Mouse (Mus musculus) frontal cortex, postnatal 14 days (tissue): ENCODE results near the gene Bag6.

Source experiments
- DNase-seq, 2 experiments: peaks; one replicate each; pipeline ENCODE4 v3.0.0; 2022; ENCODE audit warnings: low spot score in 2 of 2

Bag6 gene

DNA sequence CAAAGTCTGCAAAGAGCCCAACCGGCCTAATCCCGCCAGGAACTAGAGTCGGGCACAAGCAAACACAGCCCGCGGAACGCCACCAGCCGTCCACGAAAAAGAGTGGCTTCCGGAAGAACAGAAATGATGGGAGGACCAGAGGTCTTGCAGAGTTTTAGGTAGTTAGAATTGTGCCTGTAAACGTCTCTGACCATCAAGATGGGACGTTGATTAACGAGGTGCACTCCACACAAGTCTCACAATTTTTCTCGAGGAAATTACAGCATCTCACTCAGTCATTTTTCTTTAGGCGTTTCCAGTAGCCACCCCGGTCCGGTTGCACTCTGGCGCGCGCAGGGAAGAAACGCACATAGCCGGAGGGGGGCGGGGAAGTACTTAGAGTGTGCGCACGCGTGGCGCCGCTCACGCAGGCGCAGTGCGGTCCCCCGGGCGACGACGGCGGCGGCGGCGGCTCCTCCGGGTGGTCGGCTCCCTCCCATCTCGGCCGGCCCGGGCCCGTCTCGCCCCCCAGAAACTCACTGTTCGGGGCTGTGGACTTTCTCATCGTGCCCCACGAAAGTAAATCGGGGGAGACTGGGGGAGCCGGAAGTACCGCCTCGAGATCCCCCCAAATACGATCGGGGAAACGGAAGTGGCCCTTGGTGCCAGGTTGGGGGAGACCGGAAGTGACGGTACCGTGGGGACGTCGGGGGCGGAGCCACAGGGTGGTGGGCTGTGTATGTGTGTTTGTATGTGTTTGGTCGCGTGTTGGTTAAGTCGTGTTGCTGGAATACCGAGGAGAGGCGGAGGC is at the start of gene Bag6:
TSS of gene Bag6 (plus strand) at position 378 of the 790 bp plus-strand sequence.
- peak; percentile 90 to 92 for DNase-seq

DNA sequence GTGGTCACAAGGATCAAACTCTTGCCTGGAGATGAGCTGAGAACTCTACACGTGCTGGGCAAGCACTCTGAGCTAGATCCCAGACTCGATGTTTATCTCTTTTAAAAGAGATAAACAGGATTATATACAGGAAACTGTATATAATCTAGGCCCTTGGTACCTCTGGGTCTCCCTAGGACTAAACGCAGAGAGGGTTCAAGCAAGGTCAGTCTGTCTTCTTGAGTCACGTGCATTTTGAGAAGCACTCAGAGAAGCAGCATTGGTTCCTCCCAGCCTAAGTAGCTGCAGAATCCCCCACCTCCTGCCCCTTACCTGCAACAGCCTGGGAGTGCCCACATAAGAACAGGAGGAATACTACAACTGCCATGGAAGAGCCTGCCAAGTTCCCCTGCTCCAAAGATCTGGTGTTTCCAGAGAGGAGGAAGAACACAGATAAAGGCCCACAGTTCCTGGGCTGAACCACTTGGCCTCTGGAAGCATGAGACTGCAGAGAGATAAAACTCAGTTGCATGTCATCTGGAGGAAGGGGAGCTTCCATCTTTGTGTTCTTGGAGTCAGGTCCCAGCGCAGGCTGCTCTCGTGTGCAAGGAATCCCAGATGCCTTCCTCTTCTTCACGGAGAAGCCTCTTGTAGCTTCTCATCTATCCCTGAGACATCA is 49.6 kb upstream of the Bag6 start, which contains the start of gene Ly6g6f:
TSS of gene Ly6g6f (minus strand) at position 403 of the 658 bp plus-strand sequence.
- DNase-seq: no peak

DNA sequence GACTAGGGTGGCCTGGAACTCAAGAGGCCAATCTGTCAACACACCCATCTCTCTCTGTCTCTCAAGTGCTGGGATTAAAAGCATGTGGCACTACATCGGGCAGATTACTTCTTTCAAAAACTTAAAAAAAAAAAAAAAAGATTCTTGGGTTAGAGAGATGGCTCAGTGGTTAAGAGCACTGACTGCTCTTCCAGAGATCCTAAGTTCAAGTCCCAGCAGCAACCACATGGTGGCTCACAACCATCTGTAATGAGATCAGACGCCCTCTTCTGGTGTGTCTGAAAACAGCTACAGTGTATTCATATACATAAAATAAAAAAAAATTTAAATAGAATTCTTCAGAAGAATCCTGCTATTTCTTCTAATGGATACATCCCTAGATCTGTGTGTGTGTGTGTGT is 46.8 kb upstream of the Bag6 start:
- no peak for DNase-seq

DNA sequence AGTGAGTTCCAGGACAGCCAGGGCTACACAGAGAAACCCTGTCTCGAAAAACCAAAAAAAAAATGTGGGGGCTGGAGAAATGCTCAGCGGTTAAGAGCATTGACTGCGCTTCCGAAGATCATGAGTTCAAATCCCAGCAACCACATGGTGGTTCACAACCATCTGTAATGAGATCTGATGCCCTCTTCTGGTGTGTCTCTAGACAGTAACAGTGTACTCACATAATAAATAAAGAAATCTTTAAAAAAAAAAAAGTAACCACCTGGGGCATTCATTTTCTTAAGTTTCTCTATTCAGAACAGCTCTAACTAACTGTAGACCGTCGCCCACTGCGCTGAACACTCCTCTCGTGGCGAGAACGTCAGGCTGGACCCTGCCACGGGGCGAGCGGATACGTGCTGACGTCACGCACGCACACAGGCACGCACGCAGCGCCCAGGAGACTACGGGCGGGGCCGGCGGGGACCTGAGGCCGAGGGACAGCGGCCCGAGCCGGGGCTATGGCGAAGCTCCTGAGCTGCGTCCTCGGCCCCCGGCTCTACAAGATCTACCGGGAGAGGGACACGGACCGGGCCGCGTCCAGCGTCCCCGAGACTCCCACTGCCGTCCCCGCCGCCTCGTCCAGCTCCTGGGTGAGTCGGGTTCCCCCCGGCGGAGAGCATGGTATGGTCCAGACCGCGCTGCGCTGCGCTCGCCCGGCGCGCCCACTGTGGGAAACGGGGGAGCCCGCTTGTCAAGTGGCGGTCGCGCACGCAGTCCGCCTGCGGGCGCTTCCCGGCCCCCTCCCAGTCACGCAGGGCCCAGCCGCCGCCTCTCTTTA is 45.9 kb upstream of the Bag6 start, which contains the start of gene Abhd16a:
TSS of gene Abhd16a (plus strand) at position 439 of the 820 bp plus-strand sequence.
- peak; percentile 88 to 93 for DNase-seq

DNA sequence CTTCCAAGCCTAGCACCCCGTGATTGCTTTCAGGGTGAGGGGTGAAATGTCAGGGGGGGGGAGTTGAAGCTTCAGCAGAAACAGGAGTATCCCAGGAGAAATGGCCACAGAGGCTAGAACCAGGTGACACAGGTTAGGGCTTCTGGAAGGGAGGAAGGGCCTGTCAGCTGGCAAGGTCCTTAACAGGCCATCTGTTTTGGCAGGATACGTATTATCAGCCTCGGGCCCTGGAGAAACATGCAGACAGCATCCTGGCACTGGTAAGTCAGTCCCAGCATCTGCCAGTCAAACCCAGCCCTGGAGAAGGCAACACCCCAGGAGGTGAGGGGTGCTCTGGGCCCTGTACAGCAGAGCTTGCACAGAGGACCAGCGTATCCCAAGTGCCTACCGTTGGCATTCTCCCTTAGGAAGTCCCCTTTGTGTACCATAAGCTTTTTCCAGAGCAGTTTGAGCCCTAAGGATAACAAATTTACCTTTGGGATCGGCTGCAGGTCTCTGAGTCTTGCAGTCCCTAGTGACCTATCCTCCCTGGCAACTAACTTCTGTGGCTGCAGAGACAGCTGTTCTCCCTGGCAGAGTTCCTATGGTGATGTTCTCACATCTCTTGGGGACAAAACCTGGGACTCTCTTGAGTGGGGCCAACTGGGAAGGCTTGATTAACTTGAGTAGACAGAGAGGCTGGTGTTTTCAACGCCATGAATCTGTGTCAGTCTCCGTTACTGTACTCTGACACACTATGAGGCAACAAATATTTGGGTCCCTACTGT is 44.6 kb upstream of the Bag6 start:
- DNase-seq: no peak

DNA sequence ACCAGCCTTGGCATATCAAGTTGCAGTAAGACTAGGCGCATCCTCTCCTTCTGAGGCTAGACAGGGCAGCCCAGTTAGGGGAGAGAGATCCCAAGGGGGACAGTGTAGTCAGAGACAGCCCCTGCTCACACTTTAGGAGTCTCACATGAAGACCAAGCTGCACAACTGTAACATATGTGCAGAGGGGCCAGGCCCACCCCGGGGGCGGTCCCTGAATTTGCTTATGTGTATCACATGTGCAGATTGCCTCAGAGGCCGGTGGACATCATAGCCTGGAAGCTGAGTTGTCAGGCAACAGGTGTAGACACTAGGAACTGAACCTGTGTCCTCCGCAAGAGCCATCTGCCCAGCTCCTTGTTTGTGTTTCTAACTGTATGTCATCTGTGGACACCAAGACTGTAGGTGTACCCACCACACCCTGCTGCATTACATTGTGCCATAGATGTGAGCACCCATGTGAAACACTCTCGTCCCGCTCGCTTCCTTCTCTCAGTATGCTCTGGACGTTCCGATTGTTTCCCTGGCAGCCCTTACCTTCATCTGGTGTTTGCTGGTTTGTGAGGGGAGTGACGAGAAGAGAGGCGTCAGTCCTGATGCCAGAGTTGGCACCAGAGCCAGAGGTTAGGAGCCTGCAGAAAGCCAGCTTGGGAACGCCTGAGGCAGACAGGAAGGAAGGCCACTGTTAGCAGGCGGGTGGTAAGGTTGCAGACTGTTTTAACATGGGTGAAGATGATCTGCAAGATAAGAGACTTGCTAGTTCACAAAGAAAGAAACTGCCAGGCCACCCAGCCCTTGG is 42.4 kb upstream of the Bag6 start:
- DNase-seq: no peak

DNA sequence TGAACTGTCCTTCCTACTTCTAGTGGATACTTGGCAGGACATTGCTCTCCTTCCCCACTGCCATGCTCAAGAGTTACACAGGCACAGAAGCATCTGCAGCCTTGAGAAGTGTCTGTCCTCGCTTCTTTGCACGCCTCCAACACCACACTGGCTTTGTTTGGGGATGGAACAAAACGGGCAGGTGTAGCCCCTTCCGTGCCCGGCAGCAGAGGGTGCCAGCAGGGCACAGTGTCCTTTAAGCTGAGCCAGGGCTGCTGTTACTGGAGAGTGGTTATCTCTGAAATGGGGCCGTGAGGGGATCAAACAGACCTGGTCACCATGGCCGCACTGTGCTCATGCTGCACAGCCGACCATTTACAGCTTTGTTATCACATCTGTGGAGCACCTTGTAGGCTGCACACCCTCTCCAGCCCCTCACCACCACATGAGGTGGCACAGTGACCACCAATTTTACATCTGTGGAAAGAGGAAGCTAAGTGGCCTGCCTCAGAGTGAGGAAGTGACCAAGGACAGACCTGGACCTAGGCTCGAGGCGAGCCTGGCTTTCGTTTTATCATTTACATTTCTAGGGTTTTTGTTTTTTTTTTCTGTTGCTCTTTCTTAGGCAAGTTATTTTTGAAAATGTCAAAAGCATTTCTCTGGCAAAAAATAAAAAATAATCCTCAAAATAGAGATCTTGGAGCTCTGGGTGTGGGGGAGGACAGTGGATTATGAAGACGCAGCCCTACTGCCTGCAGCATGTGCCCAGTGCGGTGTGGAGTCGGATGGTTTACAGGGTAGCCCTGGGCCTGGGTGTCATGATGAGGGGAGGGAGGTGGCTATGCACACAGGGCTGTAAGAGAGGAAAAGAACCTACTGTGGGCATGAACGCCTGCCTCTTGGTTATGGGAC is 40.3 kb upstream of the Bag6 start:
- DNase-seq: no peak

DNA sequence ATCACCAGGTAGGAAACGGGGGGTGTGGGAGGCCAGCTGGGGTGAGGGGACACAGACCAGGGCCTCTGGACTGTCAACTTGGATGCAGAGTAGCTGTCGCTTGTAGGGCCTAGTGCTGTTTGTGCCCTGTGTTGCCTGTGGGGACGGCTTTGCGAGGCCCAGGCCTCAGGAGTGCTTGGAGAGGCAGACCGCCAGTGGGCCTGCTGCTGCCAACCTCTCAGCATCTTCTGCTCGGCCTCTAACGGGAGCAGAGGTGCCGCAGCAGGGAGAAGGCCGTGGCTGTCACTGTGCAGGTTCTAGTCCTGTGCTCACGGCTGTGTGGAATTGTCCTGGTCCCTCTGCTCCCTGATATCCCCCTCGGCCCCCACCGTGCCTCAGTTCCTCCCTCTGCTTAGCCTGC is 38.4 kb upstream of the Bag6 start:
- no peak for DNase-seq

DNA sequence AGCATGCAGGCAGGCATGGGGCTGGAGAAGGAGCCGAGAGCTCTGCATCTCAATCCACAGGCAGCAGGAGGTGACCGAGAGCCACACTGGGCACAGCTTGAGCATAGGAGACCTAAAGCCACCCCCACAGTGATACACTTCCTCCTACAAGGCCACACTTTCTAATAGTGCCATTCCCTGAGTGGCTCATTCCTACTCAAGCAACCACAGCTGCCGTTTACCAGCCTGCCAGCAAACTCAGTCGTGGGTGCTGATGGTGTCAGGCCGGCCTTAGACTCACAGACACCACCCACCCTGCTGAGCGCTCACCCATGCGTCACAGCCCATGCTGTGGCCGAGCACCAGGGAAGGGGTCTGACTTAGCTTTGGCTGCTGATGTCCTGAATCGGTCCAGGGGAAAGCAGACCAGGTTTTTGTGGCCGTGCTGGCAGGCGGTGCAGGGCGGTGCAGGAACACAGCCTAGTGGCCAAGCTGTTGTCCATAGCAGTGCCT is 37.8 kb upstream of the Bag6 start:
- no peak for DNase-seq

DNA sequence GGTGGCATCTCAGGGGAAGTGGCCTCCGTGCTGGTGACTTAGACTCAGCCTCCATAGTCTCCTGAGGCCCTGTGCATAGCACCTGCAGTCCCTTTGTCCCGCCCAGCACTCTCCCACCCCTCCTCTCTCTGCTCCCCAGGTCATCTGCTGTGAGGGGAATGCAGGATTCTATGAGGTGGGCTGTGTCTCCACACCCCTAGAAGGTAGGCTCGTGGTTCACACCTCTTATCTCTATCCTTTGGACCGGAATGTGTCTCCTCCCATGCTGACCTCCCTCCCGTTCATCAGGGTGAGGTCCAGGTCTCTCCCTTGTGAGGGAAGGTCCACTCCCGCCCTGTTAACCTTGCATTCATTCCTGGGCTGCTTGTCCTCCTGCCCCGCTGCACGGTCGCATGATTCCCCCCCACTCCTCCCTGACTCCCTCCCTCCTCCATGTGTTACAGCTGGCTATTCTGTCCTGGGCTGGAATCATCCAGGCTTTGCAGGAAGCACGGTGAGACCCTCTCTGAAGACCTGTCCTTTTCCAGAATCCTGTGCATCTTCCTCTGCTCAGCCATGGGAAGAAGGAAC is 34.7 kb upstream of the Bag6 start:
- no peak for DNase-seq

DNA sequence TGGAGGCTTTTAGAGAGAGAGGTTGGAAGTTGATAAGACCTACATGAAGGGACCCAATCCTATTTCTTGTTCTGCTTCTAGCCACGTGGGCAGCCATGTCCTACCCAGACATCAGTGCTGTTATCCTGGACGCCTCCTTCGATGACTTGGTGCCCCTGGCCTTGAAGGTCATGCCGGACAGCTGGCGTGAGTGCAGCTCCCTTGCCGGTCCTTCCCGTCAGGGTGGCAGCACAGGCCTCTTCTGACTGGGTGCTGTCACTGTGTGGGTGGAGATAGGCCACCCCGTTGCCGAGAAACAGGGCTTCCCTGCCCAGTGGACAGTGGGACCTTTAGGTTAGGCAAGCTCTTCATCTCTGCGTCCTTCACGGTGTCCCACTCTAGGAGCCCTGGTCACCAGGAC is 33.8 kb upstream of the Bag6 start:
- DNase-seq: no peak

DNA sequence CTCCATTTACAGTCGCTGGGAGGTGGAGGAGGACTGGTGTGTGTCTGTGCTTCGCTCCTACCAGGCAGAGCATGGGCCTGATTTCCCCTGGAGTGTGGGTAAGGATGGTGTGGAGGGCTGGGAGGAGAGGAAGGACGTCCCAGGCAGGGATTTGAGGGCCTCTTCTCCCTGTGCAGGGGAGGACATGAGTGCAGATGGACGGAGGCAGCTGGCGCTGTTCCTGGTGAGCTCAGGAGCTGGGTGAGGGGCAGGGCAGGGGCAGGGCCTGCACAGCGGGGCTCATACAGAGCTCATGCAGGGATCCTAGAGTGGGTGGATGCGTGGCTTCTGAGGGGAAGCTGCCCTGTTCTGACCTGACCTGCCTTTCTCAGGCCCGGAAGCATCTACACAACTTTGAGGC is 32.7 kb upstream of the Bag6 start:
- DNase-seq: no peak

DNA sequence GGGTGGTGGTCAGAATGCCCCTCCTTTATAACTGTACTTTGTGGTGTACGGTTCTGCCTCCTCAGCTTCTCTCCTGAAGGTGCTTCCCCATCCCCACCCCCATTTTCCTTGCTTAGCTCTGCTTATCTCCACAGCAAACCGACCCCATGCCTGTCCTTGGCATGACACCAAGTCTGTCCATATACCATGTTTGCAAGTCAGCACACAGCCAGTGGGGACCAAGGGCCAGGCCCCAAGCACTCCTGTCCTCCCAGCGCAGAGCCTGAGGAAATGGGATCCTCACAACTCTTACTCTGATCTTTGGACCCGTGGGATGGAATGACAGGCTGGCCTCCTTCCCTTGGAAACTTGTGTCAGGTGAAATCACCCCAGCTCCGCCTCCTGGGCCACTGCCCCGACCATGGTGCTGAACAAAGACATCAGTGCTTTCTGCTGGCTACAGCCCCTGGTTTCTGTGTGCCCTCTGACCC is 31.7 kb upstream of the Bag6 start:
- no peak for DNase-seq

DNA sequence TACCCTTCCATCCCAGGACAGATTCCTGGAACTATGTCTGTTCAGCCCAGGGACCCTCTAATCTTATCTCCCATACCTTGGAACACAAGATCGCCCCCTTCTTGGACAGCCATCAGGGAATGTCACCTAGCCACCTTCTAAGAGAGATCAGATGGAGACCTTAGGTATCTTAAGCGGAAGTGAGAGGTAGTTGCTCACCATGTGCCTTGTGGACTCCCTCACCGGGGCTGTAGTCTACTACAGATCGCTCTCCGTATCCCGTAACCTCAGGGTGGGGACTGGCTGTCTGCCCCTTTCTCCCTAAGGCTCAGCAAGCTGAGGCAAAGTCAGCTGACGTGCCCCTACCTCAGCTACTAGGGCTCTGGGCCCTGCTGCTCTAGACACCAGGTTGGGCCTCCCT is 30.9 kb upstream of the Bag6 start:
- no peak for DNase-seq

DNA sequence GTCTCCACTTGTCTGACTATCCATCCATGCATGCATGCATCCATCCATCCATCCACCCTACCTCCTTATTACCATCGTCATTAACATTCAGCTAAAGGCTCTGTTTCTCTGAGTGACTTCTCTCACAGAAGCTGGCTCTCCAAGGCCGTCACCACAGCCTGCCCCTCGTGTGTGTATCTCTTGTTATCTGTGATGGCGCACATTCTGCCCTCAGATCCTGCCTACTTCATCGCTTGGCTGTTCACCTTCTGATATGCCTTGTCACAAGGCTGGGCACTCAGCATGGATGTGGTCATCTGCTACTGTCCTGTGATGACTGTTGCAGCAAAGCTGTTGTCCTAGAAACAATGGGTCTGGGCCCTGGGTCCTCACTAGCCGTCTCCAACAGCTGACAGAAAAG is 30.2 kb upstream of the Bag6 start:
- no peak for DNase-seq

DNA sequence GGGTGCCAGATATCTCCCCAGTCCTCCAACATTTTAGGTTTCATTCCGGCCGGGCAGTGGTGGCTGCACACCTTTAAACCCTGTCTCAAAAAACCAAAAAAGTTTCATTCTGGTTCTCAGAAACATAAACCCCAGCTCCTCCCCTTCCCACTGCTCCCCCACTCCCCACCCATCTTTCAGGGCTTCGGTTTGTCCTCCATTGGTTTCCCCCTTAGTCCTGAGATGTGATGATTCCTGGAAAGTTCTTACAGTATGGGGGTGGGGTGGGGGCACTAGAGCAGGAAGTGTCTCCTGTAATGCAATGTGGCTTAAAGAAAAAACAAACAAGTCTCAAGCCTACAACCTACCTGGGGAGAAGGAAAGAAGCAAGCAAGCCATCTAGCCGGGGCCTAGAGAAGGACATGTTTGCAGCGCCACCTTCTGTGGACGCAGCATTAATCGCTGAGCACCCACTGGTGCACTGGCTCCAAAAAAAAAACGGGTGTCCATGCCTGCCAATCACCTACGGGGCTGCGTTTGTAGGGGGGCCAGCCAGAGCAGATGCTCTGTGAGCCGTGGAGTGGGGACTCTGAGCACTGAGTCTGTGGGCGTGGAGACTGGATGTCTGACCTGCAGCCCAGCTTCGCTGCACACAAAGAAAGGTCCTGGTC is 29.1 kb upstream of the Bag6 start:
- no peak for DNase-seq

DNA sequence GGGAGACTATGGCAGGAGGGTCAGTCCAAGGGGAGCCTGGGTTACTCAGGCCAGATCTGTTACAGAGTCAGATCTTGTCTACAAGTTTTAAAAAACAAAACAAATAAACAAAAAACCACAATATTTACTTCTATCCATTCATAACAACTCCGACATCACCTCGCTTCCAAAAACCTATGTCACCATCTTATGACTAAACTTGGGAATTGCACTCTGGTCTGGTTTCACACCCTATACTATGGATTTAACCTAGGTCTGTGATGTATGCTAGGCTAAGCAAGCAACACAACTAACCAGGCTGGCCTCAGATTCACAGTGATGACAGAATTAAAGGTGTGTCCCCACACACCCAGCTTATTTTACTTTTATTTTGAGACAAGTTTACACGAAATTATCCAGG is 28.5 kb upstream of the Bag6 start:
- DNase-seq: no peak

DNA sequence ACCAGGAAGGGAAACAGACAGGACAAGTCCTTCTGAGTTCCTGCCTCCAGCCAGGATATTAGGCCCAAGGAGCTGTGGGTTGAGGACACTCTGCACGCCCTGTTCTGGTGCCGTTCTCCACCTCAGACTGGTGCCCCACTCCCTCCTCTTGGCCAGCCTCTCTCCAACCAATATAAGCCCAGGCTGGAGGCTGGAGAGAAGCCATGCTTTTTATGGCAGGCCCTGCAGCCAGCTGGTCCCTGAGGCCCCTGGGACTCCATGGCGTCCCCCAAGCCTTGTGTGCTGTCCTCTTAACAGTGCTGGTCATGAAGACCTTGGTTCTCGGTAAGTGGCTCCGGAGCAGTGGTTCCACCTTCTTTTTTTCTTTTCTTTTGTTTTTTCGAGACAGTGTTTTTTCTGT is 26.9 kb upstream of the Bag6 start, which contains the start of gene Ly6g5c:
TSS of gene Ly6g5c (plus strand) at position 183 of the 400 bp plus-strand sequence.
- DNase-seq: no peak

DNA sequence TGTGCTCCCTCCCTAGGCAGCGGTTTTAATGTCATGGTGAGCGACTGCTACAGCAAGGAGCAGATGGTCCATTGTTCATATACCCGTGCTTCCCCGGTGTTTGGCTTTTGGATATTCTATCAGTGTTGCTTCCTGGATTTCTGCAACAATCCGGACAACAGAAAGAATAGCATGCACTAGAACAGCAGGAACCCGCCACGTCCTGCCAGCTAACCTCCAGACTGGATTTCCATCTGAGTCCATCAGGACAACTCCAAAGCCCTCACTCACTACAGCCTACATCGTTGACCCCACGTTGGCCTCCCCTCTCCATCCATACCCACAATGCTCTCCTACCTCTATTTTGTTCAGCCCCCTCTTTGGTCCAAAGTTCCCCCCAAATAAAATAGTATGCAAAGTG is 23.2 kb upstream of the Bag6 start:
- DNase-seq: no peak
